Mouse (Mus musculus) neural tube, postnatal 0 days (tissue): Measurements from ENCODE around the gene Dkkl1. TPM values are rescaled to one million over a fixed set of nuclear protein-coding genes. Genes with fewer than 3 reads are reported as not detected.

Experiments
- microRNA-seq: library from miRNA; unstranded; fragments of <30 nt; microRNA quantifications from one replicate; pipeline ENCODE4, GENCODE M21; 2016
- polyA plus RNA-seq: library from polyadenylated mRNA; unstranded; fragments of >200 nt; fragmentation: Nextera tagmentation; extraction: Ambion mirVana; gene quantifications from 2 replicates; pipeline ENCODE4 v1.2.1, GENCODE M21; 2015

The Dkkl1 gene
- 27.6 and 29.1 TPM in 2 replicates for polyA plus RNA-seq

GRCm38 (mm10) chr7:45211851-45212251, at the start of gene Dkkl1:
Gene Dkkl1, minus strand, starts transcription at chr7:45212147.

GRCm38 (mm10) chr7:45240633-45241388, 28.9 kb upstream of the Dkkl1 start, which contains the start of gene Slc6a16:
Gene Slc6a16, plus strand, starts transcription at chr7:45241085.

GRCm38 (mm10) chr7:45238723-45239496, 27.0 kb upstream of the Dkkl1 start, which contains the start of gene Cd37:
Gene Cd37, minus strand, starts transcription at chr7:45239115.

GRCm38 (mm10) chr7:45215673-45216441, 3.9 kb upstream of the Dkkl1 start, which contains the start of gene Tead2:
Gene Tead2, plus strand, starts transcription at chr7:45215753.

GRCm38 (mm10) chr7:45204380-45205143, 7.4 kb downstream of the Dkkl1 start, which contains the start of gene Ccdc155:
Gene Ccdc155, minus strand, starts transcription at chr7:45204892.

GRCm38 (mm10) chr7:45180896-45181477, 31.0 kb downstream of the Dkkl1 start, which contains the start of gene Pth2:
Gene Pth2, plus strand, starts transcription at chr7:45180995.

GRCm38 (mm10) chr7:45179469-45179868, 32.5 kb downstream of the Dkkl1 start, which contains the start of gene Gfy:
Gene Gfy, minus strand, starts transcription at chr7:45179569.

GRCm38 (mm10) chr7:45163735-45164490, 48.0 kb downstream of the Dkkl1 start, which contains the start of gene Slc17a7:
Gene Slc17a7, plus strand, starts transcription at chr7:45163949.

Small RNAs within 50 kb of the gene (microRNA-seq; reads per million reads assigned to microRNA genes)
- gene Mir7055: not detected

Other genes starting within 250 kb of the Dkkl1 start
- gene Cpt1c, start 237.3 kb downstream of the Dkkl1 start, polyA plus RNA-seq: 47.3 and 54.4 TPM in 2 replicates
- 421 and 486 TPM in 2 replicates for gene Prmt1, start 225.6 kb downstream of the Dkkl1 start, polyA plus RNA-seq
- 39.9 and 41.6 TPM in 2 replicates for gene Irf3, start 214.5 kb downstream of the Dkkl1 start, polyA plus RNA-seq
- gene Bcl2l12, start 213.4 kb downstream of the Dkkl1 start, polyA plus RNA-seq: 9.2 and 11.8 TPM in 2 replicates
- 46.4 and 54.3 TPM in 2 replicates for gene Scaf1, start 195.8 kb downstream of the Dkkl1 start, polyA plus RNA-seq
- 19.6 and 25.6 TPM in 2 replicates for gene Rras, start 194.2 kb downstream of the Dkkl1 start, polyA plus RNA-seq
- 9.7 and 11.6 TPM in 2 replicates for gene Prr12, start 159.3 kb downstream of the Dkkl1 start, polyA plus RNA-seq
- 59.8 and 66.5 TPM in 2 replicates for gene Nosip, start 149.7 kb downstream of the Dkkl1 start, polyA plus RNA-seq
- 14.7 and 15.8 TPM in 2 replicates for gene Prrg2, start 149.5 kb downstream of the Dkkl1 start, polyA plus RNA-seq
- gene Rcn3, start 119.9 kb downstream of the Dkkl1 start, polyA plus RNA-seq: 57.0 and 59.7 TPM in 2 replicates
- gene Fcgrt, start 108.3 kb downstream of the Dkkl1 start, polyA plus RNA-seq: 50.0 and 59.6 TPM in 2 replicates
- gene Rps11, start 87.7 kb downstream of the Dkkl1 start, polyA plus RNA-seq: 748 and 784 TPM in 2 replicates
- gene Rpl13a, start 83.4 kb downstream of the Dkkl1 start, polyA plus RNA-seq: 715 and 776 TPM in 2 replicates
- 0.63 TPM in 1 of 2 replicates, not detected in the other for gene Gm45713, start 75.9 kb downstream of the Dkkl1 start, polyA plus RNA-seq
- gene Flt3l, start 75.7 kb downstream of the Dkkl1 start, polyA plus RNA-seq: 2.4 and 2.9 TPM in 2 replicates
- 63.5 and 72.6 TPM in 2 replicates for gene Pih1d1, start 57.8 kb downstream of the Dkkl1 start, polyA plus RNA-seq
- 14.5 and 17.7 TPM in 2 replicates for gene Aldh16a1, start 57.6 kb downstream of the Dkkl1 start, polyA plus RNA-seq
- 0.29 and 1.2 TPM in 2 replicates for gene Slc17a7, start 48.2 kb downstream of the Dkkl1 start, polyA plus RNA-seq
- not detected in 2 replicates for gene Gfy, start 32.6 kb downstream of the Dkkl1 start, polyA plus RNA-seq
- gene Pth2, start 31.2 kb downstream of the Dkkl1 start, polyA plus RNA-seq: not detected in 2 replicates
- gene Ccdc155, start 7.3 kb downstream of the Dkkl1 start, polyA plus RNA-seq: 0.42 and 0.50 TPM in 2 replicates
- gene Tead2, start 3.6 kb upstream of the Dkkl1 start, polyA plus RNA-seq: 18.3 and 18.6 TPM in 2 replicates
- gene Cd37, start 27.0 kb upstream of the Dkkl1 start, polyA plus RNA-seq: 3.1 and 4.6 TPM in 2 replicates
- 2.2 and 2.6 TPM in 2 replicates for gene Slc6a16, start 28.9 kb upstream of the Dkkl1 start, polyA plus RNA-seq
- gene Slc6a21, start 65.4 kb upstream of the Dkkl1 start, polyA plus RNA-seq: not detected in 2 replicates
- 11.8 and 12.6 TPM in 2 replicates for gene Trpm4, start 121.6 kb upstream of the Dkkl1 start, polyA plus RNA-seq
- 0.52 and 0.62 TPM in 2 replicates for gene Hrc, start 123.1 kb upstream of the Dkkl1 start, polyA plus RNA-seq
- 33.9 and 35.6 TPM in 2 replicates for gene Ppfia3, start 154.9 kb upstream of the Dkkl1 start, polyA plus RNA-seq
- 111 and 123 TPM in 2 replicates for gene Lin7b, start 158.4 kb upstream of the Dkkl1 start, polyA plus RNA-seq
- 146 and 152 TPM in 2 replicates for gene Snrnp70, start 183.6 kb upstream of the Dkkl1 start, polyA plus RNA-seq
- gene Kcna7, start 193.5 kb upstream of the Dkkl1 start, polyA plus RNA-seq: not detected in 2 replicates
- gene Ntf5, start 201.5 kb upstream of the Dkkl1 start, polyA plus RNA-seq: 0.10 TPM in 1 of 2 replicates, not detected in the other
- gene Lhb, start 208.7 kb upstream of the Dkkl1 start, polyA plus RNA-seq: 0.37 and 0.48 TPM in 2 replicates
- gene Gys1, start 222.7 kb upstream of the Dkkl1 start, polyA plus RNA-seq: 16.4 and 18.9 TPM in 2 replicates
- 83.2 and 91.0 TPM in 2 replicates for gene Ruvbl2, start 225.9 kb upstream of the Dkkl1 start, polyA plus RNA-seq
- 3,929 and 4,285 TPM in 2 replicates for gene Ftl1, start 247.7 kb upstream of the Dkkl1 start, polyA plus RNA-seq